Mouse (Mus musculus) heart, postnatal 0 days (tissue): ENCODE measurements at regions not wholly inside any gene's neighbourhood (a gene's known extent, or its start where the extent isn't known, plus 50 kb on each side); places are given as distances from the start of the nearest gene placed in this dataset.

Experiments used
- CTCF ChIP-seq: IDR thresholded peaks from 2 replicates; pipeline ENCODE4 v1.5.1; 2016; ENCODE audit warnings: antibody characterized with exemption, control low read depth, low read depth
- EP300 ChIP-seq: IDR thresholded peaks from 2 replicates; pipeline ENCODE4 v1.6.1; 2016; ENCODE audit warnings: antibody characterized with exemption, low read depth

- TF ChIP-seq CTCF = no peak
- TF ChIP-seq EP300 = no peak
Measured at GRCm38 (mm10) chr6:48197696-48198378, 111.4 kb upstream of the Zfp746 start.
